Mouse (Mus musculus): ENCODE data around the gene Armcx4. TPM values are rescaled to one million over a fixed set of nuclear protein-coding genes. Genes with fewer than 3 reads are reported as not detected.

Gene Armcx4
- polyA plus RNA-seq, 1 experiment from 2014 or later: 7.0 TPM

Other genes with a start within 250 kb of the Armcx4 start
- 0.27 TPM in 2 replicates for gene Taf7l, start 210.0 kb upstream of the Armcx4 start, polyA plus RNA-seq (2016; fragmentation: Nextera tagmentation; extraction: Ambion mirVana)
- 63.8 and 65.0 TPM in 2 replicates for gene Timm8a1, start 144.7 kb upstream of the Armcx4 start, polyA plus RNA-seq (2016; fragmentation: Nextera tagmentation; extraction: Ambion mirVana)
- gene Btk, start 102.9 kb upstream of the Armcx4 start, polyA plus RNA-seq (2016; fragmentation: Nextera tagmentation; extraction: Ambion mirVana): 0.96 and 1.8 TPM in 2 replicates
- gene Rpl36a, start 100.9 kb upstream of the Armcx4 start, polyA plus RNA-seq (2016; fragmentation: Nextera tagmentation; extraction: Ambion mirVana): 353 and 360 TPM in 2 replicates
- 4.7 and 4.8 TPM in 2 replicates for gene Gla, start 85.4 kb upstream of the Armcx4 start, polyA plus RNA-seq (2016; fragmentation: Nextera tagmentation; extraction: Ambion mirVana)
- gene Hnrnph2, start 85.3 kb upstream of the Armcx4 start, polyA plus RNA-seq (2016; fragmentation: Nextera tagmentation; extraction: Ambion mirVana): 160 and 174 TPM in 2 replicates
- gene Armcx1, start 31.4 kb downstream of the Armcx4 start, polyA plus RNA-seq (2016; fragmentation: Nextera tagmentation; extraction: Ambion mirVana): 63.2 and 68.7 TPM in 2 replicates
- gene Armcx6, start 64.9 kb downstream of the Armcx4 start, polyA plus RNA-seq (2016; fragmentation: Nextera tagmentation; extraction: Ambion mirVana): 34.4 and 35.7 TPM in 2 replicates
- gene Armcx3, start 70.1 kb downstream of the Armcx4 start, polyA plus RNA-seq (2016; fragmentation: Nextera tagmentation; extraction: Ambion mirVana): 66.6 and 72.2 TPM in 2 replicates
- 89.9 and 95.3 TPM in 2 replicates for gene Armcx2, start 122.7 kb downstream of the Armcx4 start, polyA plus RNA-seq (2016; fragmentation: Nextera tagmentation; extraction: Ambion mirVana)

Data from embryonic facial prominence, embryonic 12.5 days (tissue).